Mouse (Mus musculus): ENCODE measurements at regions not wholly inside any gene's neighbourhood (a gene's known extent, or its start where the extent isn't known, plus 50 kb on each side); places are given as distances from the start of the nearest gene placed in this dataset.

DNA sequence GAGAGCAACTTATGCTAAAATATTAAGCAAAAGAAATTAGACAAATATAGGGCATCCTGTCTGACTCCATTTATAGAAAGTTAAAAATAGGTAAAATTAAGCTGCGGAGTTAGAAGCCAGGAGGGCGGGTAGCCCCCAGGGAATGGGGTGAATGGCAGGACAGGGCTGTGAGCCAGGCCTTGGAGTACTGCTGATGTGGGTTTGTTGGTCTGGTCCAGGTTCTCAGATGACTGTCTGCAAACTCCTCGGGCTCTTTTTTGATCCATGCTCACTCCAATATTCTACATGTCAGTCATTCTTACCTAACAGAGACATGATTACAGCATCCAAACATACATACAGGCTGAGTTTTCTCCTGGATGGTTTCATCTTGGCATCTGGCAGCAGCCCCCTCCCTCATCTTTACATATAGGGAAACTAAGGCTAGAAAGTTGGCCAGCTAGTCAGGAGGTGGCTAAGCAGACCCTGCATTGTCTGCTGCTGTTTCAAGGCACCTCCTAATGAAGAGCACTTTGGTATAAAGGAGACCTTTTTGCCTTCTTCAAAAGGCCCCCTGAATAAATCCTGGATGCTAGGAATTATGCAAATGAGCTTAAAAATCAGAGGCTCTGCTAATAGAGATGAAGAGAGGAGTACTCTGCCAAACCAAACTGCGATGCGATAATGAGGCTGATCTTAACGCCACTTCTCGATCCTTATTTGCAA, 354.4 kb downstream of the Xylt1 start:
- H3K4me3 ChIP-seq (ENCODE audit: control insufficient read depth, insufficient read depth, low read length) = no peak overlapping the region
- H3K4me1 ChIP-seq (replicated peaks; ENCODE audit: control insufficient read depth, insufficient read depth, low read length) = no peaks in the 10 kb centered on the region
- no peaks in the 10 kb centered on the region for H3K36me3 ChIP-seq (ENCODE audit: control insufficient read depth, insufficient read depth, low read length)
- WGBS = 95% methylated on average over 7 of the region's 7 CpGs
- H3K27ac ChIP-seq (ENCODE audit: control insufficient read depth, insufficient read depth, low read length) = no peak overlapping the region
- no peaks in the 10 kb centered on the region for H3K27me3 ChIP-seq (ENCODE audit: control insufficient read depth, insufficient read depth, low read length)
- no peak for DNase-seq
- TF ChIP-seq CTCF (IDR thresholded peaks at IDR 0.05; ENCODE audit: borderline replicate concordance, control insufficient read depth, extremely low read depth, insufficient read depth, low read length, poor library complexity) (no peak), POLR2A (IDR thresholded peaks at IDR 0.05; ENCODE audit: control insufficient read depth, extremely low read depth, insufficient read depth, low read length, poor library complexity) (no peak)

DNA sequence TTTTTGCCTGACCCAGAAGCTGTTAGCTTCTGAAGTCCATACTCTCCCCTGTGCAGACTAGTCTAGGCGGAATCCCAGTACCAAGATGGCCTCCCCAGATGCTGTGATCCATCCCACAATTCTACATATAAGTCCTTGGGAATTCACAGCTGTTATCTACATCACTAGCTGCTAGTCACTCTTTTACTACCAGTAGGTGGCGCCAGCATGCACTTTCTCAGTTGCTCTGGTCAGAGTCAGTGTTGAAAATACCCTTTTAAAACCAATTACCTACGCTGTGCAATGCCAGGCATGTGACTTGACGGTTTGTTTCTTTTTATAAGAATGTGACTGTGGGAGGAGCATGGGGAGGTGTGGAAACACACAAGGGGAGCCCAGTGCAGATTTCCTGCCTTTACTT, 348.3 kb downstream of the Xylt1 start:
- DNase-seq = peak; percentile 2
- Histone ChIP-seq H3K27me3 (ENCODE audit: control insufficient read depth, insufficient read depth, low read length) (no peaks in the 10 kb centered on the region), H3K4me1 (replicated peaks; ENCODE audit: control insufficient read depth, insufficient read depth, low read length) (no peaks in the 10 kb centered on the region), H3K27ac (ENCODE audit: control insufficient read depth, insufficient read depth, low read length) (no peak overlapping the region), H3K4me3 (ENCODE audit: control insufficient read depth, insufficient read depth, low read length) (no peak overlapping the region), H3K36me3 (ENCODE audit: control insufficient read depth, insufficient read depth, low read length) (no peaks in the 10 kb centered on the region)
- no peak for TF ChIP-seq CTCF (IDR thresholded peaks at IDR 0.05; ENCODE audit: borderline replicate concordance, control insufficient read depth, extremely low read depth, insufficient read depth, low read length, poor library complexity)
- no peak for TF ChIP-seq POLR2A (IDR thresholded peaks at IDR 0.05; ENCODE audit: control insufficient read depth, extremely low read depth, insufficient read depth, low read length, poor library complexity)
- 91% methylated on average over 4 of the region's 4 CpGs for WGBS

Measured in thymus, adult 2 months (tissue).